Mouse (Mus musculus): ENCODE results near the gene Smg5.
"Not testable (repeated sequence)": the region's sequence is repeated elsewhere in the genome, so short reads cannot be mapped to it uniquely, and the experiment has no call there.

DNA sequence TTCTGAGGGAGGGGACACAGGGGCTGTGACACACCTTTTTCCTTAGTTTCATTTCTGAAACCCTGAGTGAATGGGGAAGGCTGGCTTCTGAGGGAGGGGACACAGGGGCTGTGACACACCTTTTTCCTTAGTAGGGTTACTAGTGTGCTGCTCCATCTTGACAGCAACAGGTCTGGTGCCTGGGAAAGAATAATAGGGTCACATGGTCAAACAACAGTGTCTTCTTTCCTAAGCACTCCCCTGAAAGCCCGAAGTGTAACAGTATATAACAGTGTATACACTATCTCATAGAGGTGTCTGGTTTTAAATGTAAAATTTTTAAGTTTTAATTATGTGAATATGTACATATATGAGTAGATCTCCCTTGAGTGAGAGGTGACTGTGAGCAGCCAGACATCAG, 40.8 kb upstream of the Smg5 start:
- not testable (repeated sequence) for TF ChIP-seq CTCF (conservative IDR thresholded peaks at IDR 0.05; ENCODE audit: insufficient read depth, insufficient read length, low read depth, low read length); POLR2A (IDR thresholded peaks at IDR 0.05; ENCODE audit: low read depth, low read length)
